Mouse (Mus musculus): ENCODE measurements around the gene Rmdn3. TPM values are rescaled to one million over a fixed set of nuclear protein-coding genes. Genes with fewer than 3 reads are reported as not detected.

Gene Rmdn3
- 10 to 100 TPM in 1 of 2 experiments, 1 to 10 TPM in 1; 9.8 to 11.5 TPM for total RNA-seq (2023)

GRCm38 (mm10) chr2:119156681-119157572, at the start of gene Rmdn3:
Rmdn3 (minus strand) TSS chr2:119157034.

GRCm38 (mm10) chr2:119173991-119174651, 17.3 kb upstream of the Rmdn3 start, which contains the start of gene Gm14137:
Gm14137 (plus strand) TSS chr2:119174509.

GRCm38 (mm10) chr2:119166901-119167865, 10.3 kb upstream of the Rmdn3 start, which contains the start of gene Gchfr:
Gchfr (plus strand) TSS chr2:119167773.

GRCm38 (mm10) chr2:119112438-119113112, 44.3 kb downstream of the Rmdn3 start, which contains the start of gene Rad51:
Rad51 (plus strand) TSS chr2:119112793.

Other genes starting within 250 kb of the Rmdn3 start
- 1 to 10 TPM; 3.4 TPM for gene Chst14, start 230.5 kb downstream of the Rmdn3 start, total RNA-seq (2023)
- gene Ccdc32, start 127.6 kb downstream of the Rmdn3 start, total RNA-seq (2023) = 1 to 10 TPM; 5.9 to 7.0 TPM
- gene Rpusd2, start 122.2 kb downstream of the Rmdn3 start, total RNA-seq (2023) = 1 to 10 TPM; 2.6 to 3.1 TPM
- gene Knl1, start 109.9 kb downstream of the Rmdn3 start, total RNA-seq (2023) = 10 to 100 TPM; 36.3 to 43.6 TPM
- gene Rad51, start 44.2 kb downstream of the Rmdn3 start, total RNA-seq (2023) = 10 to 100 TPM; 17.8 to 20.4 TPM
- gene Gchfr, start 10.7 kb upstream of the Rmdn3 start, total RNA-seq (2023) = not detected
- not detected for gene Gm14137, start 17.5 kb upstream of the Rmdn3 start, total RNA-seq (2023)
- gene Zfyve19, start 51.6 kb upstream of the Rmdn3 start, total RNA-seq (2023) = 10 to 100 TPM; 16.9 to 18.6 TPM
- gene Dnajc17, start 51.8 kb upstream of the Rmdn3 start, total RNA-seq (2023) = 10 to 100 TPM; 14.4 to 15.2 TPM
- gene Ppp1r14d, start 72.9 kb upstream of the Rmdn3 start, total RNA-seq (2023) = not detected
- gene Spint1, start 80.3 kb upstream of the Rmdn3 start, total RNA-seq (2023) = not detected
- 1 to 10 TPM; 3.6 to 6.4 TPM for gene Rhov, start 114.2 kb upstream of the Rmdn3 start, total RNA-seq (2023)
- gene Vps18, start 131.7 kb upstream of the Rmdn3 start, total RNA-seq (2023) = 10 to 100 TPM; 28.8 to 30.2 TPM
- gene Dll4, start 168.8 kb upstream of the Rmdn3 start, total RNA-seq (2023) = under 1 TPM in 1 of 2 experiments, not detected in 1; 0.13 TPM
- 1 to 10 TPM; 4.9 to 7.1 TPM for gene Chac1, start 194.2 kb upstream of the Rmdn3 start, total RNA-seq (2023)

All from neutrophil, adult 83 days (primary cell).